Mouse (Mus musculus) myocyte (in vitro differentiated cells): Measurements from ENCODE around the gene Pmpcb. TPM values are rescaled to one million over a fixed set of nuclear protein-coding genes. Genes with fewer than 3 reads are reported as not detected.

ENCODE experiments used
- H3K27me3 ChIP-seq: one replicate; pipeline ENCODE4 v1.6.1; 2011; ENCODE audit not compliant: control insufficient read depth, insufficient read depth, insufficient read length
- H3K36me3 ChIP-seq: one replicate; pipeline ENCODE4 v1.6.1; 2011; ENCODE audit not compliant: control insufficient read depth, insufficient read depth
- H3K4me2 ChIP-seq: one replicate; pipeline ENCODE4 v1.6.1; 2011; ENCODE audit warnings: low read depth, control low read depth
- H3K4me3 ChIP-seq: one replicate; pipeline ENCODE4 v1.5.1; 2011; ENCODE audit warnings: mild to moderate bottlenecking, control low read depth, moderate library complexity
- H3K79me2 ChIP-seq: one replicate; pipeline ENCODE4 v1.6.1; 2011; ENCODE audit not compliant: control insufficient read depth, insufficient read depth
- H3ac ChIP-seq: one replicate; pipeline ENCODE4 v1.6.1; 2011; ENCODE audit not compliant: control insufficient read depth, insufficient read length
- CEBPB ChIP-seq: IDR thresholded peaks from 2 replicates; pipeline ENCODE4 v1.6.1; 2011; ENCODE audit warnings: mild to moderate bottlenecking, moderate library complexity; ENCODE audit not compliant: poor library complexity, insufficient read depth, severe bottlenecking
- E2F4 ChIP-seq: IDR thresholded peaks from one replicate; pipeline ENCODE4 v1.6.1; 2011; ENCODE audit warnings: mild to moderate bottlenecking, control low read depth, moderate library complexity; ENCODE audit not compliant: insufficient read depth
- MAX ChIP-seq: IDR thresholded peaks from one replicate; pipeline ENCODE4 v1.6.1; 2011; ENCODE audit warnings: low read depth, mild to moderate bottlenecking, control low read depth
- MYOD1 ChIP-seq, 3 experiments: IDR thresholded peaks; one replicate each; pipeline ENCODE4 v1.6.1; 2011; ENCODE audit warnings: control low read depth in 2 of 3, low read depth in 2 of 3, mild to moderate bottlenecking in 2 of 3, moderate library complexity in 1 of 3; ENCODE audit not compliant: insufficient read length in 2 of 3, control insufficient read depth in 1 of 3
- MYOG ChIP-seq, 3 experiments: IDR thresholded peaks; one replicate each; pipeline ENCODE4 v1.6.1; 2011; ENCODE audit warnings: control low read depth in 2 of 3, low read depth in 2 of 3, mild to moderate bottlenecking in 2 of 3; ENCODE audit not compliant: insufficient read length in 2 of 3, control insufficient read depth in 1 of 3, insufficient read depth in 1 of 3
- POLR2A ChIP-seq: IDR thresholded peaks from one replicate; pipeline ENCODE4 v1.6.1; 2011; ENCODE audit warnings: low read depth, mild to moderate bottlenecking, control low read depth, moderate library complexity; ENCODE audit not compliant: insufficient read length
- POLR2AphosphoS2 ChIP-seq: IDR thresholded peaks from one replicate; pipeline ENCODE4 v1.6.1; 2011; ENCODE audit warnings: low read depth, control low read depth; ENCODE audit not compliant: insufficient read length
- REST ChIP-seq: IDR thresholded peaks from one replicate; pipeline ENCODE4 v1.6.1; 2011; ENCODE audit warnings: mild to moderate bottlenecking, control low read depth, moderate library complexity; ENCODE audit not compliant: insufficient read depth, insufficient read length
- SRF ChIP-seq: IDR thresholded peaks from one replicate; pipeline ENCODE4 v1.6.1; 2011; ENCODE audit warnings: low read depth; ENCODE audit not compliant: control insufficient read depth, insufficient read length
- TCF12 ChIP-seq: IDR thresholded peaks from one replicate; pipeline ENCODE4 v1.6.1; 2011; ENCODE audit warnings: mild to moderate bottlenecking, control low read depth; ENCODE audit not compliant: poor library complexity, insufficient read depth, severe bottlenecking
- TCF3 ChIP-seq: IDR thresholded peaks from one replicate; pipeline ENCODE4 v1.6.1; 2011; ENCODE audit warnings: low read depth, control low read depth; ENCODE audit not compliant: insufficient read length
- USF1 ChIP-seq: IDR thresholded peaks from one replicate; pipeline ENCODE4 v1.6.1; 2011; ENCODE audit warnings: low read depth, mild to moderate bottlenecking, control low read depth, moderate library complexity
- polyA plus RNA-seq: library from polyadenylated mRNA; unstranded; fragments of >200 nt; fragmentation: generic; extraction: Trizol; gene quantifications from one replicate; pipeline ENCODE4 v1.2.1, GENCODE M21; 2012; ENCODE audit warnings: missing spikeins

Gene Pmpcb
- polyA plus RNA-seq, 1 experiment, result 126 TPM

GRCm38 (mm10) chr5:21729107-21729506, 7.8 kb upstream of the Pmpcb start:
- H3K36me3 ChIP-seq, result no peaks in the 10 kb centered on the region
- no peak overlapping the region for H3K4me2 ChIP-seq
- H3K27me3 ChIP-seq, result no peaks in the 10 kb centered on the region
- TF ChIP-seq POLR2A (no peak), MAX (no peak), SRF (no peak), TCF3 (no peak), REST (no peak), MYOG (IDR thresholded peaks at IDR 0.05; ENCODE audit: control insufficient read depth in 1 of 3, insufficient read depth in 1 of 3, insufficient read length in 2 of 3, low read depth in 2 of 3) (no peak), TCF12 (no peak), POLR2AphosphoS2 (no peak), USF1 (no peak), CEBPB (no peak), E2F4 (no peak), MYOD1 (IDR thresholded peaks at IDR 0.05; ENCODE audit: control insufficient read depth in 1 of 3, insufficient read length in 2 of 3, low read depth in 2 of 3) (no peak)
- no peak overlapping the region for H3K4me3 ChIP-seq
- no peaks in the 10 kb centered on the region for H3K79me2 ChIP-seq
- H3ac ChIP-seq, result no peak overlapping the region

GRCm38 (mm10) chr5:21732177-21732911, 4.6 kb upstream of the Pmpcb start:
- H3K27me3 ChIP-seq, result no peaks in the 10 kb centered on the region
- peak overlapping the region; percentile 16 for H3K4me2 ChIP-seq
- no peak overlapping the region for H3K4me3 ChIP-seq
- no peak overlapping the region for H3ac ChIP-seq
- H3K36me3 ChIP-seq, result no peaks in the 10 kb centered on the region
- TF ChIP-seq SRF, result no peak
- no peak for TF ChIP-seq TCF12
- no peak for TF ChIP-seq E2F4
- no peak for TF ChIP-seq POLR2A
- TF ChIP-seq MAX, result no peak
- TF ChIP-seq CEBPB, result no peak
- TF ChIP-seq USF1, result peak; percentile 1
- TF ChIP-seq POLR2AphosphoS2, result no peak
- TF ChIP-seq REST, result no peak
- peaks cover 2% of the 10 kb centered on the region for H3K79me2 ChIP-seq

GRCm38 (mm10) chr5:21732930-21733329, 4.0 kb upstream of the Pmpcb start:
- no peak overlapping the region for H3ac ChIP-seq
- TF ChIP-seq CEBPB (no peak), MYOD1 (IDR thresholded peaks at IDR 0.05; ENCODE audit: control insufficient read depth in 1 of 3, insufficient read length in 2 of 3, low read depth in 2 of 3) (peak in 1 of 3 experiments; percentile 3), SRF (no peak), POLR2A (peak; percentile 33)

GRCm38 (mm10) chr5:21735100-21735499, 1.8 kb upstream of the Pmpcb start:
- TF ChIP-seq MYOG (IDR thresholded peaks at IDR 0.05; ENCODE audit: control insufficient read depth in 1 of 3, insufficient read depth in 1 of 3, insufficient read length in 2 of 3, low read depth in 2 of 3) (no peak), POLR2A (no peak), USF1 (no peak), CEBPB (no peak), REST (no peak), TCF12 (no peak), E2F4 (no peak), POLR2AphosphoS2 (no peak), MYOD1 (IDR thresholded peaks at IDR 0.05; ENCODE audit: control insufficient read depth in 1 of 3, insufficient read length in 2 of 3, low read depth in 2 of 3) (no peak), MAX (no peak), SRF (no peak), TCF3 (no peak)
- peaks cover 14% of the 10 kb centered on the region for H3K79me2 ChIP-seq
- H3K4me3 ChIP-seq, result no peak overlapping the region
- no peak overlapping the region for H3ac ChIP-seq
- H3K4me2 ChIP-seq, result no peak overlapping the region
- peaks cover under 1% of the 10 kb centered on the region for H3K36me3 ChIP-seq
- H3K27me3 ChIP-seq, result no peaks in the 10 kb centered on the region

More at GRCm38 (mm10) chr5:21732930-21733329, 4.0 kb upstream of the Pmpcb start:
- peaks cover 8% of the 10 kb centered on the region for H3K79me2 ChIP-seq
- peak overlapping the region; percentile 16 for H3K4me2 ChIP-seq
- no peaks in the 10 kb centered on the region for H3K27me3 ChIP-seq
- no peaks in the 10 kb centered on the region for H3K36me3 ChIP-seq
- no peak overlapping the region for H3K4me3 ChIP-seq

GRCm38 (mm10) chr5:21735584-21735983, 1.4 kb upstream of the Pmpcb start:
- no peak overlapping the region for H3K4me3 ChIP-seq
- H3ac ChIP-seq, result no peak overlapping the region
- no peak overlapping the region for H3K4me2 ChIP-seq
- TF ChIP-seq MAX (no peak), MYOG (IDR thresholded peaks at IDR 0.05; ENCODE audit: control insufficient read depth in 1 of 3, insufficient read depth in 1 of 3, insufficient read length in 2 of 3, low read depth in 2 of 3) (no peak), MYOD1 (IDR thresholded peaks at IDR 0.05; ENCODE audit: control insufficient read depth in 1 of 3, insufficient read length in 2 of 3, low read depth in 2 of 3) (no peak), SRF (no peak), USF1 (no peak), TCF3 (no peak), TCF12 (no peak), E2F4 (no peak), POLR2A (no peak)
- H3K27me3 ChIP-seq, result no peaks in the 10 kb centered on the region
- H3K79me2 ChIP-seq, result peaks cover 14% of the 10 kb centered on the region
- peaks cover 6% of the 10 kb centered on the region for H3K36me3 ChIP-seq
